Mouse (Mus musculus): ENCODE results near the gene Padi1.

- no peak for TF ChIP-seq CTCF (IDR thresholded peaks at IDR 0.05; ENCODE audit: low read depth, low read length)
- TF ChIP-seq POLR2A (IDR thresholded peaks at IDR 0.05; ENCODE audit: extremely low read depth, insufficient read depth, low read length) = no peak
Observed at GRCm38 (mm10) chr4:140859291-140859690, 13.7 kb upstream of the Padi1 start.
